Mouse (Mus musculus) CH12.LX (cell line): ENCODE measurements at regions not wholly inside any gene's neighbourhood (a gene's known extent, or its start where the extent isn't known, plus 50 kb on each side); places are given as distances from the start of the nearest gene placed in this dataset.

ENCODE experiments used
- CHD1 ChIP-seq: IDR thresholded peaks from 2 replicates; pipeline ENCODE4 v1.6.1; 2012; ENCODE audit warnings: low read depth, low read length, improper control_type of control experiment, inconsistent platforms
- CTCF ChIP-seq, 2 experiments: IDR thresholded peaks in 1 of 2; conservative IDR thresholded peaks in 1 of 2; 2 replicates each; pipeline ENCODE4 v1.5.1; 2011 to 2012; ENCODE audit warnings: low read depth in 2 of 2, low read length in 2 of 2, improper control_type of control experiment in 1 of 2, inconsistent platforms in 1 of 2, mild to moderate bottlenecking in 1 of 2, moderate library complexity in 1 of 2
- EP300 ChIP-seq: IDR thresholded peaks from 2 replicates; pipeline ENCODE4 v1.6.1; 2011; ENCODE audit warnings: low read length, improper control_type of control experiment
- GABPA ChIP-seq: IDR thresholded peaks from 2 replicates; pipeline ENCODE4 v1.6.1; 2012; ENCODE audit warnings: low read depth, low read length, improper control_type of control experiment, inconsistent platforms; ENCODE audit not compliant: insufficient replicate concordance
- HCFC1 ChIP-seq: IDR thresholded peaks from 2 replicates; pipeline ENCODE4 v1.6.1; 2012; ENCODE audit warnings: low read depth, mild to moderate bottlenecking, inconsistent platforms, low read length, improper control_type of control experiment
- MAFK ChIP-seq: IDR thresholded peaks from 2 replicates; pipeline ENCODE4 v1.6.1; 2011; ENCODE audit warnings: low read length, improper control_type of control experiment; ENCODE audit not compliant: insufficient replicate concordance
- POLR2A ChIP-seq: IDR thresholded peaks from 2 replicates; pipeline ENCODE4 v1.6.1; 2011; ENCODE audit warnings: low read depth, mild to moderate bottlenecking, improper control_type of control experiment, low read length
- TCF12 ChIP-seq: IDR thresholded peaks from 2 replicates; pipeline ENCODE4 v1.6.1; 2014; ENCODE audit warnings: low read depth, mild to moderate bottlenecking, inconsistent platforms, low read length, improper control_type of control experiment
- USF1 ChIP-seq: IDR thresholded peaks from 2 replicates; pipeline ENCODE4 v1.6.1; 2014; ENCODE audit warnings: low read depth, mild to moderate bottlenecking, inconsistent platforms, low read length, improper control_type of control experiment
- ZNF384 ChIP-seq: IDR thresholded peaks from 2 replicates; pipeline ENCODE4 v1.6.1; 2012; ENCODE audit warnings: low read depth, low read length, improper control_type of control experiment, inconsistent platforms

GRCm38 (mm10) chr11:8297462-8297861, 366.9 kb downstream of the Tns3 start:
- TF ChIP-seq EP300 = no peak
- no peak for TF ChIP-seq CTCF (conservative IDR thresholded peaks at IDR 0.05 in 1 of 2, IDR thresholded peaks at IDR 0.05 in 1 of 2; ENCODE audit: low read depth in 2 of 2, low read length in 2 of 2)
- no peak for TF ChIP-seq POLR2A
- no peak for TF ChIP-seq GABPA
- no peak for TF ChIP-seq HCFC1
- TF ChIP-seq MAFK = no peak
- TF ChIP-seq CHD1 = no peak
- no peak for TF ChIP-seq USF1
- no peak for TF ChIP-seq ZNF384
- no peak for TF ChIP-seq TCF12
